Mouse (Mus musculus) forebrain, embryonic 11.5 days (tissue): ENCODE results near the gene Pdcl. TPM values are rescaled to one million over a fixed set of nuclear protein-coding genes. Genes with fewer than 3 reads are reported as not detected.

Experiments used
- ATAC-seq: fragments of 200-750 bp; cut with Nextera tagmentation; replicated peaks from 2 replicates; pipeline ENCODE4 v1.8.0; 2017; ENCODE audit warnings: moderate TSS enrichment; ENCODE audit not compliant: low FRiP score
- DNase-seq: peaks from one replicate; pipeline ENCODE4 v3.0.0-alpha.2; 2017; ENCODE audit warnings: low spot score
- H3K27ac ChIP-seq: fragments of 300-500 bp; sonication (generic); 2 replicates; pipeline ENCODE4 v1.5.1; 2014; ENCODE audit warnings: low read depth, low read length
- H3K27me3 ChIP-seq: fragments of 300-500 bp; sonication (generic); 2 replicates; pipeline ENCODE4 v1.6.1; 2014; ENCODE audit warnings: mild to moderate bottlenecking, low read length, mixed read lengths; ENCODE audit not compliant: control insufficient read depth, insufficient read depth
- H3K36me3 ChIP-seq: fragments of 300-500 bp; sonication (generic); 2 replicates; pipeline ENCODE4 v1.6.1; 2014; ENCODE audit warnings: mild to moderate bottlenecking, low read length, moderate library complexity, mixed read lengths; ENCODE audit not compliant: control insufficient read depth, insufficient read depth
- H3K4me1 ChIP-seq: fragments of 300-500 bp; sonication (generic); replicated peaks from 2 replicates; pipeline ENCODE4 v1.6.1; 2014; ENCODE audit warnings: low read length, mixed read lengths; ENCODE audit not compliant: control insufficient read depth, insufficient read depth
- H3K4me2 ChIP-seq: fragments of 300-500 bp; sonication (generic); 2 replicates; pipeline ENCODE4 v1.6.1; 2014; ENCODE audit warnings: low read depth, mild to moderate bottlenecking, low read length, moderate library complexity, mixed read lengths; ENCODE audit not compliant: severe bottlenecking
- H3K4me3 ChIP-seq: fragments of 300-500 bp; sonication (generic); 2 replicates; pipeline ENCODE4 v1.5.1; 2014; ENCODE audit warnings: low read depth, low read length
- H3K9ac ChIP-seq: fragments of 300-500 bp; sonication (generic); 2 replicates; pipeline ENCODE4 v1.6.1; 2014; ENCODE audit warnings: low read length
- H3K9me3 ChIP-seq: fragments of 300-500 bp; sonication (generic); 2 replicates; pipeline ENCODE4 v1.6.1; 2016; ENCODE audit warnings: low read length, mixed read lengths; ENCODE audit not compliant: control insufficient read depth
- WGBS: fragments of 180-500 bp; shearing (Covaris S2); extraction: QIAGEN DNeasy Blood & Tissue Kit; methylation state at CpG from one replicate; pipeline ENCODE4 v1.1.7; 2014; 5-methylcytosine and 5-hydroxymethylcytosine counted together
- polyA plus RNA-seq: library from polyadenylated mRNA; unstranded; fragments of >200 nt; fragmentation: Nextera tagmentation; extraction: Ambion mirVana; gene quantifications from 2 replicates; pipeline ENCODE4 v1.2.1, GENCODE M21; 2014

Gene Pdcl
- polyA plus RNA-seq: 65.0 and 71.7 TPM in 2 replicates

DNA sequence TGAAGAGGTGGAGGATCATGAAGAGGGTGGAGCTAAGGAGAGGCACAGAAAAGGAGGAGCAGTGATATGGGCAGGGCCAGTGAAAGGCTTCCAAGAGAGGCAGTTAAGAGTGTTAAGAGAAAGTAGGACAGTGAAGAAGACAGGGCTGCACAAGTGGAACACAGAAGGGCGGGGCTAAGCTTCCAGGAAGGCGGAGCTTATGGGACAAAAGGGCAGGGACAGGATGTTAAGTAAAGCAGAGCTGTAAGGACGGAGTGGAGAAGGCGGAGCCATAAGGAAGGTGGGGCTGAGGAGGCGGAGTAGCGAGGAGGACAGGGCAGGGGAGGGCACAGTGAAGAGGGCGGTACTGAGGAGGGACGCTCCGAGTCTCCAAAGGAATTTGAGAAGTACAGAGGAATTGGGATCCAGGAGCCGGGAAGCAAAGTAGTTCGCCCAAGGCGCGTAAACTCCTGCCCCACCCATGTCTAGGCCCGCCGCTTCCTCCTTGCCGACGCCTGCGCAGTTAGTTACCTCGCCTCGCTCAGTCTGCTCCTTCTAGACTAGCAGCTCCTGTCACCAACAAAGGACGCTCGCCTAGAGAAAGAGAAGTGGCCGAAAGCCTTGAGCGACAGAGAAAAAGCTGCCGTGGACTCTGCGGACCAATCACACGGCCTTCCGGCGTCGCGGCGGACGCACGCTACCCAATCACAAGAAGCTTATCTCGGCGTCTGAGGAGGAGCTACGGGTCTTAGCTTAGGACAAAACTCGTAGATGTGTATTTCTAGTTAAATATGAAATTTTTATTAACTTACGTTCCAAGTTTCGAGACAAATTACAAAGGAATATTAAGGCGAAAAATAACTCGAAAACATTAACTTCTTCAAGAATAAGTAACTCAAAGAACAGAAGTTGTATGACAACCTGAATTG is at the start of gene Pdcl:
Gene Pdcl, minus strand, starts transcription at position 700 of the 908 bp plus-strand sequence.
- DNase-seq: peak; percentile 92
- H3K9me3 ChIP-seq: no peaks in the 10 kb centered on the region
- no peaks in the 10 kb centered on the region for H3K27me3 ChIP-seq
- H3K27ac ChIP-seq: peak within 1 kb of the TSS; percentile 87
- H3K9ac ChIP-seq: peak within 1 kb of the TSS; percentile 66
- H3K4me2 ChIP-seq: peak within 1 kb of the TSS; percentile 65
- ATAC-seq: peak; percentile 99
- peak within 1 kb of the TSS; percentile 56 for H3K4me3 ChIP-seq
- no peaks in the 10 kb centered on the region for H3K4me1 ChIP-seq
- whole genome bisulfite sequencing: under 1% methylated on average over 37 of the region's 42 CpGs
- H3K36me3 ChIP-seq: peaks cover 6% of the 10 kb centered on the region; the same call in 1 of the 2 replicates

GRCm38 (mm10) chr2:37395539-37395938 is 36.4 kb upstream of the Pdcl start:
- Histone ChIP-seq H3K9ac (no peak overlapping the region), H3K4me3 (no peak overlapping the region), H3K36me3 (peaks cover 4% of the 10 kb centered on the region; the same call in 1 of the 2 replicates), H3K4me1 (no peaks in the 10 kb centered on the region), H3K4me2 (no peak overlapping the region), H3K27ac (no peak overlapping the region), H3K9me3 (no peaks in the 10 kb centered on the region), H3K27me3 (no peaks in the 10 kb centered on the region)
- ATAC-seq (no peak), DNase-seq (no peak)
- 73% methylated on average over 1 of the region's 1 CpGs for WGBS

GRCm38 (mm10) chr2:37382921-37383320 is 23.8 kb upstream of the Pdcl start:
- Histone ChIP-seq H3K4me3 (no peak overlapping the region), H3K4me1 (no peaks in the 10 kb centered on the region), H3K4me2 (no peak overlapping the region), H3K27me3 (no peaks in the 10 kb centered on the region), H3K27ac (no peak overlapping the region), H3K9ac (no peak overlapping the region), H3K9me3 (no peaks in the 10 kb centered on the region), H3K36me3 (no peaks in the 10 kb centered on the region; the same call in 1 of the 2 replicates)
- ATAC-seq: no peak
- no peak for DNase-seq
- 95% methylated on average over 9 of the region's 9 CpGs for WGBS

GRCm38 (mm10) chr2:37380189-37380588 is 21.1 kb upstream of the Pdcl start:
- Histone ChIP-seq H3K9me3 (no peaks in the 10 kb centered on the region), H3K27ac (no peak overlapping the region), H3K27me3 (no peaks in the 10 kb centered on the region), H3K36me3 (peaks cover 2% of the 10 kb centered on the region; the same call in 1 of the 2 replicates), H3K4me3 (no peak overlapping the region), H3K9ac (no peak overlapping the region), H3K4me1 (no peaks in the 10 kb centered on the region), H3K4me2 (no peak overlapping the region)
- DNase-seq (peak; percentile 64), ATAC-seq (0 out of 2 replicates have a peak, but pooled peaks have one; percentile 27)
- 76% methylated on average over 2 of the region's 2 CpGs for WGBS

- Histone ChIP-seq H3K4me1 (no peaks in the 10 kb centered on the region), H3K9ac (no peak overlapping the region), H3K4me3 (no peak overlapping the region), H3K27me3 (no peaks in the 10 kb centered on the region), H3K4me2 (no peak overlapping the region), H3K27ac (no peak overlapping the region), H3K9me3 (no peaks in the 10 kb centered on the region), H3K36me3 (peaks cover 2% of the 10 kb centered on the region; the same call in 1 of the 2 replicates)
- DNase-seq (no peak), ATAC-seq (no peak)
- whole genome bisulfite sequencing: 100% methylated on average over 1 of the region's 1 CpGs
Observed at GRCm38 (mm10) chr2:37376018-37376417, 16.9 kb upstream of the Pdcl start.

- no peaks in the 10 kb centered on the region for H3K4me1 ChIP-seq
- H3K4me3 ChIP-seq: no peak overlapping the region
- no peak overlapping the region for H3K4me2 ChIP-seq
- no peaks in the 10 kb centered on the region for H3K9me3 ChIP-seq
- no peaks in the 10 kb centered on the region for H3K27me3 ChIP-seq
- H3K36me3 ChIP-seq: no peaks in the 10 kb centered on the region
- H3K9ac ChIP-seq: no peak overlapping the region
- WGBS: 93% methylated on average over 2 of the region's 2 CpGs
- H3K27ac ChIP-seq: no peak overlapping the region
- no peak for DNase-seq
- ATAC-seq: no peak
Observed at GRCm38 (mm10) chr2:37370651-37371050, 11.5 kb upstream of the Pdcl start.

GRCm38 (mm10) chr2:37359908-37360307 is 776 bp upstream of the Pdcl start:
- no peak overlapping the region for H3K4me3 ChIP-seq
- ATAC-seq: no peak
- no peak overlapping the region for H3K9ac ChIP-seq
- peaks cover 6% of the 10 kb centered on the region; the same call in 1 of the 2 replicates for H3K36me3 ChIP-seq
- peak; percentile 52 for DNase-seq
- H3K4me2 ChIP-seq: no peak overlapping the region
- H3K4me1 ChIP-seq: no peaks in the 10 kb centered on the region
- H3K27ac ChIP-seq: no peak overlapping the region
- no peaks in the 10 kb centered on the region for H3K9me3 ChIP-seq
- WGBS: 98% methylated on average over 2 of the region's 2 CpGs
- no peaks in the 10 kb centered on the region for H3K27me3 ChIP-seq

DNA sequence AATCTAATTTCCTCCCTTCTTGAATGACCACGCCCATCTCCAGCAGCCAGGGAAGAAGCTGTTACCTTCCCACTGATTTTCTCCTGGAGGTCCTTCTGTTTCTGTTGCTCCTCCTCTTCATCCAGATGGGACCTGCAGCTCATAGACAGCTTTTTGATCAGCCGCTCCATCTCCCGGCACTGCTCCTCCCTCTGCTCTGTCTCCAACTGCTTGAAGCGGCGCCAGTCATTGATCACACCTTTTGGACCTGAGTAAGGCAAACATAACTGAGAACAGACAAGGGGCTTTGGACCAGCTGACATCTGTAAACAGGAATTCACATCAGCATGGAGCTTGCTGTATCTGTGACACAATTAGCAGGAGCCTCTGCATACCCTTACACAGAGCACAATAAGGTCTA is 3.6 kb downstream of the Pdcl start:
- H3K36me3 ChIP-seq: peaks cover 16% of the 10 kb centered on the region; the same call in 1 of the 2 replicates
- H3K27ac ChIP-seq: no peak overlapping the region
- ATAC-seq (no peak), DNase-seq (no peak)
- H3K4me2 ChIP-seq: no peak overlapping the region
- no peak overlapping the region for H3K9ac ChIP-seq
- no peak overlapping the region for H3K4me3 ChIP-seq
- H3K4me1 ChIP-seq: no peaks in the 10 kb centered on the region
- no peaks in the 10 kb centered on the region for H3K9me3 ChIP-seq
- WGBS: 98% methylated on average over 5 of the region's 5 CpGs
- no peaks in the 10 kb centered on the region for H3K27me3 ChIP-seq
